Mouse (Mus musculus) bone marrow macrophage, adult 2 months (primary cell): ENCODE data around the gene Rgl2.

Source experiments
- CTCF ChIP-seq: IDR thresholded peaks from 2 replicates; pipeline ENCODE4 v1.5.1; 2012; ENCODE audit warnings: low read depth, mild to moderate bottlenecking, low read length, moderate library complexity
- POLR2A ChIP-seq: IDR thresholded peaks from 2 replicates; pipeline ENCODE4 v1.6.1; 2012; ENCODE audit warnings: mild to moderate bottlenecking, low read depth, low read length, borderline replicate concordance

DNA sequence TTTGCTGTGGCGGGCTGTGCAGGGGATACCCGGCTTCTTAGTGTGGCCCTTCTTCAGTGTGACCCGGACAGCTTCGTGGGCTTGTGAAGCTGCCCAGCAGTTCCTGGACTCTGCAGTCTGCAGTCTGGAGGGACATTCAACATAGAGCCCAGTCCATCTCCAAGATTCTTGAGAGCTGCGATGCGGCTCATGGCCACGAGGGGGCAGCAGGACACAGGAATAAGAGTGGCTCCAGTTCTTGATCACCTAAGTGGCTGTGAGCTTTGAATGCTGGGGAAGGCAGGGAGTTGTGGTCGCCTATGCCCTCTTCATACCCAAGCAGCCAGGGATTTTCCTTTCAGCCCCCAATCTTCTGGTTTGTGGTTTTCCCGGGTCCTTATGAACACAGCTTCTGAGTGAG lies 39.1 kb downstream of the Rgl2 start:
- TF ChIP-seq CTCF = peak; percentile 71
- TF ChIP-seq POLR2A = no peak
